Mouse (Mus musculus): ENCODE results near the gene Ankrd13b.
"Not testable (repeated sequence)": the region's sequence is repeated elsewhere in the genome, so short reads cannot be mapped to it uniquely, and the experiment has no call there.

Ankrd13b gene

DNA sequence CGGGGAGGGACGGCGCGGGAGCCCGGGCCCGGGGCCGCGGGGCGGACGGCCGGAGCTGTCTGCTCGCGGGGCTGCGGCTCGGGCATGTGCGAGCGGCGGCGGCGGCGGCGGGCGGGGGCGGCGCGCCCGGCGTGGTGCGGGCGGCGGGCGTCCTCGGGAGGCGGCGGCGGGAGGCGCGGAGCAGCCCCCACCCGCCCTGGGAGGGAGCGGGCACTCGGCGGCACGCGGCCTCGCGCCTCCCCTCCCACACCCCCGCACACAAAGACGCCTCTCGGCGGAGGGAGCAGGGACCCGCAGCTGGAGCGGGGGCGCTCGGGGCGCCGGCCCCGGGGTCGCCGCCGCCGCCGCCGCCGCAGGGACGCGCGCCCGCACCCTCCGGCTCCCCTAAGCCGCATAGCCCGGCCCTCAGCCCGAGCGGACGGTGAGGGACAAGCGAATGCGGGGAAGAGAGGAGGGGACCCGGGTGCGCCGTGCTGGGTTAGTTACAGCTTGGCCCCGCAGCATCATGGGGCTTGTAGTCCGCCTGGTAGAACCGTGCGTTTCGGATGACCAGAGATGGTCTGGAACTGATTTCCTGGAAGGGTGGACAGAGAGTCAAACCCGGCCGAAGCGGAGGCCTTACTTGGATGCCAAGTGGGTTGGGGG is at the start of gene Ankrd13b:
Ankrd13b (minus strand) TSS at position 88 of the 645 bp plus-strand sequence.
- DNase-seq (ENCODE audit: low spot score): peak; percentile 80

DNA sequence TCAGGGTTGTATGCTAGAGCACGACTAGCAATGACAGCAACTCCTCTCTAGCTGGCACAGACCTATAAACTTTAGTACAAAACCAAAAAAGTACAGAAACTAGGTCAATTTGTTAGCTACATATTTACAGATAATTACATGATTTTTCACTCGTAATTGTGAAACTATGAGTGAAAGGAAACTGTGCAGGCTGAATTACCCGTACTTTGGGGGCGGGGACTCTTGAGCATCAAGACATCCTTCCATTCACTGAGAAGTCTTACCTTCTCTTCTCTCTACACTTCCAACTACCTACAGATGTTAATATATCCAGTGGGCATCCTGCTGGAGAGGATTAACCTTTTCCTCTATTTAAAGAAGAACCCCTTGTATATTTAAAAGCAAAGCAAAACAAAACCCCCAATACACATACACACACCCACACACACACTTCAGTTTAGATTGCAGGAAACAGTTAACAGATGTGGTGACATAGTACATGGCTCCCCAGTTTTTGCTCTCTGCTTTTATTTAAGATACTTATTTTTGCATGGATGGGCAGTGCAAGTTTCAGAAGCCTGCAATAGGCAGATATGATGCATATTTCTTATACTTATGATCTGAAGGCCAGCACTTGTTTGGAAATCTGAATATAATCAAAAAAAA is 42.8 kb upstream of the Ankrd13b start:
- no peak for DNase-seq (ENCODE audit: low spot score)

DNA sequence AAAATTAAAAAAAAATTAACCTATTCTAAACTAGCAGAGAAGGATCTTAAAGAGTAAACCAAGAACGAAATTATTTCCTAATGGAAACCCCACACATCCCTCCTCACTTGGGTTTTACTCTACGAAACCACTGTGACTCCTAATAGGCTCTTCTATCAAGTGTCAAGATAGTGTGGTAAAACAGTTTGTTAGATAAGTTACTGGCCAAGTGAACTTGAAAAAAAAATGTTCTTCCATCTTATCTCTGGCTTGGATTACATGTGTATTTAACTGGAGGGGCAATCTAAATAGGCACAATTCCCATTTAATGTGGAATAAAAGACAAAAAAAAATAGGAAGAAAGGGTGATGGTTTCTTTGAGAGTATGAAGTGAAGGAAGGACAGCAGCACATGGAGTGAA is 41.4 kb upstream of the Ankrd13b start:
- DNase-seq (ENCODE audit: low spot score): no peak

DNA sequence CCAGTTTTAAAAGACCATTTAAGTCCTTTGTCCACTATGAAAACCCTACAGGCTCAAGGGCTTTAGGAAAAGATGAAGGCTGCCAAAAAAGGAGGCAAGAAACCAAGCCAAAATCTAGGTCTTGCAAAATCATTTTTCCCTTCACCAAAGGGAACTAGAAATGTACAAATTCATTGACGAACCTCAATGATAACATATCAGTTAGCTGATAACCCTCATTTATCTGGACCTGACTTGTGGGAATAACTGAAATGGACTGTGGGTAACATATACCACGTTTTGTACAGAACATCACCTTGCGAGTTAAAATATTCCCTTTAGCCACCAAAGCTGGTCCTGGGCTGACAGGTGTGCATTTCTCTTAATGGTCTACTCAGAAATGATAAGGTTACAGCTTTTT is 40.2 kb upstream of the Ankrd13b start:
- no peak for DNase-seq (ENCODE audit: low spot score)

DNA sequence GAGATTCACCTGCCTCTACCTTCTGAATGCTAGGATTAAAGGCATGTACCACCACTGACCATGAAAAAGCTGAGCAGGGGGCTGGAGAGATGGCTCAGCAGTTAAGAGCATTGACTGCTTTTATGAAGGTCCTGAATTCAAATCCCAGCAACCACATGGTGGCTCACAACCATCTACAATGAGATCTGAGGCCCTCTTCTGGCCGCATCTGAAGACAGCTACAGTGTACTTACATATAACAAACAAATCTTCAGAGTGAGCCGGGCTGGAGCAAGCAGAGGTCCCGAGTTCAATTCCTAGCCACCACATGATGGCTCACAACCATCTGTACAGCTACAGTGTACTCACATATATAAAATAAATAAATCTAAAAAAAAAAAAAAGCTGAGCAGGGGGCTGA is 38.9 kb upstream of the Ankrd13b start:
- DNase-seq (ENCODE audit: low spot score): not testable (repeated sequence)

DNA sequence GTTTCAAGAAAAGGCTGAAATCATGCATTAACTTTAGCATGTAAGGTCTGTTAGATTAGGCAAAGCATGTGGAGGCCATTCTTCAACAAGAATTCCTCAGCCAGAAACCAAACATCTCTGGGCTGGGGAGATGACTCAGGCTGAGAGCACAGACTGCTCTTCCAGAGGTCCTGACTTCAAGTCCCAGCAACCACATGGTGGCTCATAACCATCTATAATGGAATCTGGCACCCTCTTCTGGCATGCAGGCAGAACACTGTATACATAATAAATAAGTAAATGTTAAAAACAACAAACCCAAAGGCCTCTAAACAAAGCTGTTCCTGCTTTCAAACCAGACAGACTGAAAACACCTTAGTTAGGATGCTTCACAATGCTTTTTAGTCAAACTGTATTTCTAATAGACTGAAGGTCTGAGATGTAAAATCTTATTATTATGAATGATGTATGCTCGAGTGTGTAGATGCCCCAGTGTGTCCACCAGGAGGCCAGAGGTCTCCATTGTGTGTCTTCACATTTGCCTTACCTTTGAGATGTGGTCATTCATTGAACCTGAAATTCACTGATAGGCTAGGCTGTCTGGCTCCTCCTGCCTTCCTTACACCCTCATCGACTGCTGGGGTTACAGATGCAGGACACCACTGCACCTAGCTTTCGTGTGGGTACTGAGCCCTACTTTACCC is 36.5 kb upstream of the Ankrd13b start:
- DNase-seq (ENCODE audit: low spot score): no peak

DNA sequence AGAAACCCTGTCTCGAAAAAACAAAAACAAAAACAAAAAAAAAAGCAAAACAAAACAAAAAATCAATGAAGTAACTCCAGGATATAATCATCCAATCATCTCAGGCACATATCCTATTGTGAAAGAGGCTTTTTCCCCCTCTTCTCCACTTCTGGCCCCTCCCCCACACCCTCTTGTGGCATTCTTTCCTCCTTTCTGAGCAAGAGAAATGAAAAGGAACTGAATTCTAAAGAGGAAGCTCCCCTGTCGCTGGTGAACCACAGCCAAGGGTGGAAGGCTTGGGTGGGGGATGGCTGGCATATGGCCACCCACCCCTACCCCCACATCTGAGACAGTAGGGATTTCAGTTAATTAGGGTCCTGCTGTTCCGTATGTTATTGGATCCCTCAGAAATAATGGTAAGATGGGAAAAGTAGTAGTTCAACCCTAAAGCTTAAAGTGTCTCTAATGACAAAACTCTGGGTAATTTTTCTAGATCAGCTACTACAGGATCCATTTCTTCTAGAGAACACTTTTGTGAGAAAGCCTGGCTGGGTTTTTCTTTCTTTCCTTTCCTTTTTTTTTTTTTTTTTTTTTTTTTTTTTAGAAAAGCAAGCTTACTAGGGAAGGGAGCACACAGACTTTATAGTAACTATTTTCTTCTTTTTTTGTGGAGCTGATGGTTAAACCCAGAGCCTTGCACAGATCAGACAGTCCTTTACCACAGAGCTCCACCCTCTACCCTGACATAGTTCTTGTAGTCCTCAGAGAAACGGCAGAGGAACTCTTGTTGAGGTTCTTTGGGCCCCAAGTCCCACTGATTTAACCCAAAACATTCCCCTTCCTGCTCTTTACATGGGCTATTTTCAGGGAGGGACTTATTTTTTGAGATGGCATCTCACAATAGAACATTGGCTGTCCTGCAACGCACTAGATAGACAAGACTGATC is 31.4 kb upstream of the Ankrd13b start:
- no peak for DNase-seq (ENCODE audit: low spot score)

DNA sequence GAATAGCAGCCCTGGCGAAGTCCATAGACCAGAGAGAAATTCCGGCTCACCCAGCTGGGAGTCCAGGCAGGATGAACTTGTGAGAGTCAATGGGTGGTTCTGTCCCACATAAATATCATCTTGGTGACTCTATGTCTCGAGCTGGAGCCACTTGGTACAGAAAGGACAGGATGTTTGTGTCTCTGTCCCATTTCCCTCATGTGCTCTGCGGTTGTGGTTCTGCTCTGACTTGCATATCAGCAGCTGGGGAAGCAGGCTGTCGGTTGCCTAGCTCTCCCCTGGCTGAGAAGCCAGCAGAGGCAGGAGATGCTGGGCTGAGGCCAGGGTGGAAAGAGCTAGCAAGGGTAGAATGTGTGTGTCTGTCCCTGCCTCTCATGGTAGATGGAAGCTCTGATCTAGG is 29.6 kb upstream of the Ankrd13b start, which contains the start of gene Gm10392:
Gm10392 (minus strand) TSS at position 156 of the 400 bp plus-strand sequence.
- DNase-seq (ENCODE audit: low spot score): no peak

DNA sequence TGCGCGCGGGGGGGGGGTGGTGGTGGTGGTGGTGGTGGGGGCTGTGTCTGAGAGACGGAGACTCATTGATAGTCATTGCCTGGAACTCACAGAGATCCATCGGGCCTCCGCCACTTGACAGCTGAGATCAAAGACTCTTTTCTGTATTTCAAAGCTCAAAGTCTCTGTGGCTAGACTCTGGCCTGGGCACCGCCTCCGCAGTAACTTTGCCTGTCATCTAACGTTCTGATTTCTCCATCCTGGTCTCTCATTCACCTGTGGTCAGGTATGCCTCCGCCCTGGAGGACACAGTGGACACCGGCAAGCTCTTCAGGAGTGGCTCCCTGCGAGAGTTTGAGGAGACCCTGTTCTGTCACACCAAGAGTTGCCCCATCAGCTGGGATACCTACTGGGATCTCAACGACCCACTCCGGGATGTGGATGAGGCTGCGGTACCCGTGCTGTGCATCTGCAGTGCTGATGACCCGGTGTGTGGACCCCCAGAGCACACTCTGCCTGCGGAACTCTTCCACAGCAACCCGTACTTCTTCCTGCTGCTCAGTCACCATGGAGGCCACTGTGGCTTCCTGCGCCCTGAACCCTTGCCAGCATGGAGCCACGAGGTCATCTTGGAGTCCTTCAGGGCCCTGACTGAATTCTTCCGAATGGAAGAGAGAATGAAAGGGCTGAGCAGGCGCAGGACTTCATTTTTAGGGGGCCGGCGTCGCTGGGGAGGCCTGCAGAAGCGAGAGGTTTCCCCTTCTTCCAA is 28.7 kb upstream of the Ankrd13b start:
- no peak for DNase-seq (ENCODE audit: low spot score)

DNA sequence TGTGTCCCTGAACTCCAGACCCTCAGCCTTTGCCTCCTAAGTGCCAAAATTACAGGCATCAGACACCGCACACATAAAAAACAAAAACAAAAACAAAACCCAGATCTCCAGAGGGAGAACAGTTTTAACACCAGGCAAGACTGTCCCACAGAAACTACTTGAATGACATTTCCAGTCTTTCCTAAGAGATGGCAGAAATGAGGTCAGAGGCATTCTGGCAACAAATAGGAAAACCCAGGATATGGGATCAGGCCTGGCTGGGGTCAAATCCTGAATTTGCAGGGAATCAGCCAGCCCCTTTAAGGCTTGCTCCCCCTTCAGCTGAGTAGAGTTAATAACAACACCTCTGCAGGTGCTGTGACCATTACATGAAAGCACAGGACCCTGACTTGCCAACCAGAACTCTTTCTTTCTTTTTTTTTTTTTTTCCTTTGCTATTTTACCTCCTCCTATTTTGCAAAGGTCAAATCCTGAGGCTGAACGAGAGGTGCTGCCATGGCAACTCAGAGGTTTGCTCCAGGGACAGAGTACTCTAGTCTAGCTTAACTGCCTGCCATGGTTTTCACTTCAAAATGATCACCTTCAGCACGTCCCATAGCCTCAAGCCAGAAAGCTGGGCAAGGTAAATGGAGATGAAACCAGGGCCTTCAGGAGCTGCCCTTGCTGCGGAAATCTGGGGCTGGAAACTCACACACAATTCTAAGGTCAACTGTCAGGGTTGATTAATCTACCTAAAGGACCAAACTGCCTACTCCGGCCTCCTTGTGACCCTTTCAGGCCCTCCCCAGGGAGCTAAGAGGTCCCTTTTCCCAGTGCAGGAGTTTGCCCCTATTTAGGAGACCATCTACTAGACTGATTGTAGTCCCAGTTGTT is 27.3 kb upstream of the Ankrd13b start:
- no peak for DNase-seq (ENCODE audit: low spot score)

DNA sequence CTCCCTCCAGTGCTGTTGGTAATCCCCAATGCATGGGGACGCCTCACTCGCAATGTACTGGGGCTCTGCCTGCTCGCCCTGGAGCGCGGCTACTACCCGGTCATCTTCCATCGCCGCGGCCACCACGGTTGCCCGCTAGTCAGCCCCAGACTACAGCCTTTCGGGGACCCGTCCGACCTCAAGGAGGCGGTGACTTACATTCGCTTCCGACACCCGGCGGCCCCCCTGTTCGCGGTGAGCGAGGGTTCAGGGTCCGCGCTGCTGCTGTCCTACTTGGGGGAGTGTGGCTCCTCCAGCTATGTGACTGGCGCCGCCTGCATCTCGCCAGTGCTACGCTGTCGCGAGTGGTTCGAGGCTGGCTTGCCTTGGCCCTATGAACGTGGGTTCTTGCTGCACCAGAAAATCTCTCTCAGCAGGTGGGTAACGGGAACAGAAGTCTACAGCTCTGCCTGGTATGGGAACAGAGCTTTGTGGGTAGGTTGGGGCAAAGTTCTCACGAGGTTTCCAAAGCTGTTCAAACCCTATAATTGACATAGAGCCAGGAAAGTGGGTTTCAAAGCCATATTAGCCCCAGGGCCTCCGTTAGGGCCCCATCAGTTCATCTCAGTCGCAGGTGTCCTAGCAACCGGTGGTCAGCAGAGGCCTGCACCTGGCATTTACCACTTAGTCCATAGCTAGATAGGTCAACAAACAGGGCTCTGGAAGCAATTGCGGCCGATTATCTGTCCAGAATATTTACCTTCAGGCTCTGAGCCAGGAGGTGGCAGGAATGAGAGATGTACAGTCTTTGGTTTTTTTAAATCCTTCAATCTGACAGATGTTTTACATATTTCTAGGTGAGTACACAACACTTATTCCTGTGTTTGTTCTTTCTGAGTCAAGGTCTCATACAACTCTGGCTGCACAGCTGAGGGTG is 26.4 kb upstream of the Ankrd13b start, which contains the start of gene Trp53i13:
Trp53i13 (minus strand) TSS at position 344 of the 916 bp plus-strand sequence.
- no peak for DNase-seq (ENCODE audit: low spot score)

DNA sequence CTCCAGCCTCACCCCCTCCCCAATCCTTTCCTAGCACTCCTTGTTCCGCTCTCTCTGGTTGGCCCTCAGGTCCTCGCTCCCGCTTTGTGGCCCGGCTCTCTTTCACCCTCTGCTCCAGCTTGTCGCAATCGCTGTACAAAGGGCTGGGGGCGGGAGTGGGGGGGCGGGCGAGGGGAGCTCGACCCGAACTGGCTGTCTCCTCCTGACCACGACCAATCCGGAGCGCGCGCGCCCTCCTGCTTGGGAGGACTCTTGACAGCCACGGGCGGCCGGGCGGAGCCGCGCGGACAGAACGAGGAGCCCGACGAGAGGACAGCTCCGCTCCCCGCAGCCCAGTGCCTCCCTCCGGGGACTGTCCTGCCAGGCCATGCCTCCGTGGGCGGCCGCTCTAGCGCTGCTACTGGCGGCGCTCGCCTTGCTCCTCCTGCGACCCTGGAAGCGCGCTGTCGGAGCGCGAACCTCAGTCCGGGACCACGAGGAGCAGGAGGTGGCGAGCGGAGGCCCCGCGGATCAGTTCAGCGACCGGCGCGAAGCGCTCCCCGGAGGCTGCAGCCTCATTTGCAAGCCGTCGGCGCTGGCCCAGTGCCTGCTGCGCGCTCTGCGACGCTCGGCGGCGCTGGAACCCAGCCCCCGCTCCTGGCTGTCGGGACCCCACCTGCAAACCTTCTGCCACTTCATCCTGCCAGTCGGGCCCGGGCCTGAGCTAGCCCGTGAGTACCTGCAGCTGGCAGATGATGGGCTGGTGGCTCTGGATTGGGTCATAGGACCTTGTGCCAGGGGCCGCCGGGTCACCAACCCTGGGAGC is 25.6 kb upstream of the Ankrd13b start, which contains the start of gene Abhd15:
Abhd15 (plus strand) TSS at position 290 of the 805 bp plus-strand sequence.
- peak; percentile 86 for DNase-seq (ENCODE audit: low spot score)

DNA sequence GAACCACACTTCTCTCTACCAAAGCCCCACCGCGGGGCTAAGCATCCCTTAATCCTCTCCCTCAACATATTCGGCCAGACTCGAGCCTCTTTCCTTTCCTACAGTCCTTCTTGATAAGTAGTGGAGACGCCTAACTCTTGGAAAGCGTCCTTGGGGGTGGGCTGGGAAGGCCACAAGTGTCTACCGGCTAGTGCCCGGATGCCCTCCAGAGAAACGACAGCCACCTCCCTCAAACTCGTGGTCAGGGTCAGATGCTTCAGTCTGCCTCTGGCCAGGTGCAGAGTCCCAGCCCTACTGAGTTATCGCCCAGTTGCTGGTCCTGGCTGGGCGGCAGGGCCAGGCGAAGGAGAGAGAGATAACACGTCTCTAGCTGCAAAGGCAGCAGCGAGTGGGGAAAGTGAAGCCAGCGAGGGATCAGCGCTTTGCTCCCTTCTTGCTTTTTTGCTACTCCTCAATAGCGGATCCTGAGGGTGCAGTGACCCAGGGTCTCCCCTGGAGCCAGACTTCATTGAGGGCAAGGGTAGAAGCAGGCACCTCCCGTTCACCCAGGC is 24.9 kb upstream of the Ankrd13b start:
- peak; percentile 44 for DNase-seq (ENCODE audit: low spot score)

DNA sequence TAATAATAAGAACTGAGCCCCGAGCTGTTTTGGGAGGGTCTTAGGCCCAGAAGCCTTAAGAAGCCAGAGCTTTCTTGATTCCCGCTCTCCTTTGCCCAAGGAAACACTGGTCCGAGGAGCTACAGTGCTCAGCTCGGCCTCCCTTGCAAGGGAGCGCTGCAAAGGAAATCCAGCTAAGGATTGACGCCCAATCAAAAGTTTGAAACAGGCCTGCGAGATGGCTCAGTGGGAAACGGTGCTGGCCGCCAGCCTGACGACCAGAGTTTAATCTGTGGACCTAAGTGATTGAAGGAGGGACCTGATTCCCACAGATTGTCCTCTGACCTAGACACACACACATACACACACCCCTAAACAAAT is 24.3 kb upstream of the Ankrd13b start:
- DNase-seq (ENCODE audit: low spot score): no peak

DNA sequence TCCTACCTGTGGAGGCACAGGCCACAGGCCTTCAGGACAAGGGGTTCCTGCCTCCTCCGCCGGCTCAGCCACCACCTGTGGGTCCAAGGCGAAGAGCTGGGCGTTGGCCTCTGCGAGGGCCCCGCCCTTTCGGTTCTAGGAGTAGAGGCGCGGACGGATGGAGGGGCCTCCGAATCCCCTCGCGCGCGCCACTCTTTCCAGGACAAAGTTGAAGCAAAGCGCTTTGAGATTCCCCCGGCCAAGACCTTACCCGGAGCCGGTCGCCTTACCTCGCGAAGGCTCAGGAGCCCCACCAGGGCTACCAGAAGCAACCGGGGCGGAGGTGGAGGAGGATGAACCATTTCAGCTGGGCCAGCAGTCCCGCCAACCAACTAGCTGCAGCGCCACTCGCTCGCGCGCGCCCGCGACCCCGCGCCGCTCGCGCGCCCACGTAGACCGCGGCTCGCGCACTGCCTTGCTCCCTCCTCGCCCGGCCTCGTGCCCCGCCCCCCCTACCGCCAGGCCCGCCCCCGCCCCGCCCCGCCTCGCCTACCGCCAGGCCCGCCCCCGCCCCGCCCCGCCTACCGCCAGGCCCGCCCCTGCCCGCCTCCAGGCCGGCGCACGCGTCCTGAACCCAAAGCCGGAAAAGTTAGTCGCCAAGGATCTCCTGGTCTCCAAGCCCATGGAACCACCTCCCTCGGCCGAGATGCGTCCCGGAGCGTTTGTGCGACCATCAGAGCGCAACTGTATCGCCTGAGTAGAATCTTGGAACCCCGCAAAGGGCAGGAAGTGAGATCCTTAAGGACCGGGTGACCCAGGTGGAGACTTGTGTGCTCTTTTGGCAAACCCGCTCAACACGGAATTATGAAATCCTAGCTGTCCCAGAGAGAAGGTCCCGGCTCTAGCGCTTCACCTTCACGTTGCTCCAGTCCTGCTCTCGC is 23.7 kb upstream of the Ankrd13b start:
- peak; percentile 89 for DNase-seq (ENCODE audit: low spot score)

DNA sequence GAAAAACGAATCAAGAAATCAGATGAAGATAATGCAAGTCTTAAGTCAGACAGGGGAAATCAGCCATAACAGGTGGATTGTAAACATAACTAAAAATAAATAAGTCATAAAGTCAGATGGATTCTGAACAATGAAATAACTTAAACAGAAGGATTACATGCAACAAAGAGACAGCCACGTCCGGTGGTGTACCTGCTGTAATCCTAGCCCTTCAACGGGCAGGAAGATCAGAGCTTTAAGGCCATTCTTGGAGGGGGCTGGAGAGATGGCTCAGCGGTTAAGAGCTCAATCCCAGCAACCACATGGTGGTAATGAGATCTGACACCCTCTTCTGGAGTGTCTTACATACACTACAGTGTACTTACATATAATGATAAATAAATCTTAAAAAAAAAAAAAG is 21.9 kb upstream of the Ankrd13b start:
- DNase-seq (ENCODE audit: low spot score): no peak
